Mouse (Mus musculus) embryonic facial prominence, embryonic 14.5 days (tissue): ENCODE results near the gene Gm21974. TPM values are rescaled to one million over a fixed set of nuclear protein-coding genes. Genes with fewer than 3 reads are reported as not detected.

Source experiments
- ATAC-seq: fragments of 200-750 bp; cut with Nextera tagmentation; 2 replicates; pipeline ENCODE4 v1.8.0; 2017; ENCODE audit warnings: low read depth, moderate number of reproducible peaks, moderate TSS enrichment
- DNase-seq: peaks from one replicate; pipeline ENCODE4 v3.0.0-alpha.2; 2015; ENCODE audit warnings: low spot score
- H3K27ac ChIP-seq: fragments of 300-500 bp; sonication (generic); replicated peaks from 2 replicates; pipeline ENCODE4 v1.5.1; 2014; ENCODE audit warnings: low read depth, mild to moderate bottlenecking, low read length, moderate library complexity
- H3K27me3 ChIP-seq: fragments of 300-500 bp; sonication (generic); replicated peaks from 2 replicates; pipeline ENCODE4 v1.6.1; 2014; ENCODE audit warnings: low read length; ENCODE audit not compliant: control insufficient read depth, insufficient read depth
- H3K36me3 ChIP-seq: fragments of 300-500 bp; sonication (generic); 2 replicates; pipeline ENCODE4 v1.6.1; 2014; ENCODE audit warnings: low read length, mixed read lengths; ENCODE audit not compliant: control insufficient read depth, insufficient read depth
- H3K4me1 ChIP-seq: fragments of 300-500 bp; sonication (generic); 2 replicates; pipeline ENCODE4 v1.6.1; 2014; ENCODE audit warnings: antibody characterized with exemption, low read length; ENCODE audit not compliant: control insufficient read depth, insufficient read depth
- H3K4me2 ChIP-seq: fragments of 300-500 bp; sonication (generic); 2 replicates; pipeline ENCODE4 v1.6.1; 2014; ENCODE audit warnings: low read depth, mild to moderate bottlenecking, low read length, moderate library complexity, mixed read lengths
- H3K4me3 ChIP-seq: fragments of 300-500 bp; sonication (generic); 2 replicates; pipeline ENCODE4 v1.5.1; 2014; ENCODE audit warnings: low read depth, mild to moderate bottlenecking, low read length
- H3K9ac ChIP-seq: fragments of 300-500 bp; sonication (generic); 2 replicates; pipeline ENCODE4 v1.6.1; 2014; ENCODE audit warnings: low read depth, mild to moderate bottlenecking, low read length, moderate library complexity, mixed read lengths
- H3K9me3 ChIP-seq: fragments of 300-500 bp; sonication (generic); 2 replicates; pipeline ENCODE4 v1.6.1; 2016; ENCODE audit warnings: low read length; ENCODE audit not compliant: control insufficient read depth
- WGBS: fragments of 180-500 bp; shearing (Covaris S2); extraction: QIAGEN DNeasy Blood & Tissue Kit; methylation state at CpG from one replicate; pipeline ENCODE4 v1.1.7; 2014; 5-methylcytosine and 5-hydroxymethylcytosine counted together
- polyA plus RNA-seq: library from polyadenylated mRNA; unstranded; fragments of >200 nt; fragmentation: Nextera tagmentation; extraction: Ambion mirVana; gene quantifications from 2 replicates; pipeline ENCODE4 v1.2.1, GENCODE M21; 2014

Gm21974 gene
- polyA plus RNA-seq, 1 experiment from 2014 or later: not detected

DNA sequence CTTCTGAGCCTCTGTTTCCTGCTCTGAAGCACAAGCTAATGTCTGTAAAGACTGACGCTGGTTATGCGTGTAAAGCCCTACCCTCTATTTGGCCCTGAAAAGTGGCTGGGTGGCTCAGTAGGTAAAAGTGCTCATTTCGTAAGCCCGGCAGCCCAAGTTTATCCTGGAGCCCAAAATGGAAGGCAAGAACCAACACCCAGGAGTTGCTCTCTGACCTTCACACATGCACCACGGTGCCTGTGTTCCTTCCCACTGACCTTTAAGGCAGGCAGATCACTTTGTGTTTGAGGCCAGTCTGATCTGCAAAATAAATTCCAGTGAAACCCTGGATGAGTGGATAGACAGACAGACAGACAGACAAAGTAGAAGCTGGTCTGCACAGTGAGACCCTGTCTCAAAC lies 28.5 kb upstream of the Gm21974 start:
- Histone ChIP-seq H3K9me3 (no peaks in the 10 kb centered on the region), H3K4me2 (no peak overlapping the region), H3K36me3 (peaks cover 63% of the 10 kb centered on the region), H3K27ac (no peak overlapping the region), H3K9ac (no peak overlapping the region), H3K27me3 (0 out of 2 replicates have a peak, but pooled peaks cover 5% of the 10 kb centered on the region), H3K4me3 (no peak overlapping the region), H3K4me1 (no peaks in the 10 kb centered on the region)
- WGBS: 78% methylated on average over 5 of the region's 5 CpGs
- DNase-seq: no peak
- no peak for ATAC-seq

- no peak for ATAC-seq
These were observed 27.4 kb upstream of the Gm21974 start for GRCm38 (mm10) chr7:127922451-127923275.

GRCm38 (mm10) chr7:127921516-127921915 lies 26.3 kb upstream of the Gm21974 start:
- Histone ChIP-seq H3K27ac (no peak overlapping the region), H3K4me1 (no peaks in the 10 kb centered on the region), H3K27me3 (no peaks in the 10 kb centered on the region), H3K4me3 (no peak overlapping the region), H3K4me2 (no peak overlapping the region), H3K36me3 (peaks cover 76% of the 10 kb centered on the region), H3K9ac (no peak overlapping the region), H3K9me3 (no peaks in the 10 kb centered on the region)
- 72% methylated on average over 7 of the region's 8 CpGs for WGBS
- no peak for DNase-seq
- ATAC-seq: no peak

More at GRCm38 (mm10) chr7:127922451-127923275, 27.4 kb upstream of the Gm21974 start:
- Histone ChIP-seq H3K27me3 (no peaks in the 10 kb centered on the region), H3K4me3 (no peak overlapping the region), H3K9me3 (no peaks in the 10 kb centered on the region), H3K27ac (no peak overlapping the region), H3K4me1 (no peaks in the 10 kb centered on the region), H3K36me3 (peaks cover 70% of the 10 kb centered on the region), H3K9ac (no peak overlapping the region), H3K4me2 (no peak overlapping the region)
- WGBS: 72% methylated on average over 6 of the region's 6 CpGs
- no peak for DNase-seq

GRCm38 (mm10) chr7:127919290-127919689 lies 24.0 kb upstream of the Gm21974 start:
- Histone ChIP-seq H3K9ac (no peak overlapping the region), H3K4me2 (no peak overlapping the region), H3K9me3 (no peaks in the 10 kb centered on the region), H3K4me1 (no peaks in the 10 kb centered on the region), H3K27ac (no peak overlapping the region), H3K27me3 (no peaks in the 10 kb centered on the region), H3K4me3 (no peak overlapping the region), H3K36me3 (peaks cover 75% of the 10 kb centered on the region)
- WGBS: 73% methylated on average over 7 of the region's 7 CpGs
- DNase-seq: no peak
- ATAC-seq: no peak

GRCm38 (mm10) chr7:127918203-127918602 lies 22.9 kb upstream of the Gm21974 start:
- Histone ChIP-seq H3K4me3 (no peak overlapping the region), H3K4me2 (no peak overlapping the region), H3K27me3 (no peaks in the 10 kb centered on the region), H3K9me3 (no peaks in the 10 kb centered on the region), H3K27ac (no peak overlapping the region), H3K36me3 (peaks cover 65% of the 10 kb centered on the region), H3K9ac (no peak overlapping the region), H3K4me1 (peaks cover 1% of the 10 kb centered on the region; the same call in 1 of the 2 replicates)
- DNase-seq: no peak
- ATAC-seq: no peak
- WGBS: 54% methylated on average over 3 of the region's 3 CpGs

GRCm38 (mm10) chr7:127915293-127915692 lies 20.0 kb upstream of the Gm21974 start:
- ATAC-seq: no peak
- Histone ChIP-seq H3K36me3 (peaks cover 37% of the 10 kb centered on the region), H3K9ac (no peak overlapping the region), H3K27me3 (no peaks in the 10 kb centered on the region), H3K4me2 (no peak overlapping the region), H3K4me1 (peaks cover 4% of the 10 kb centered on the region; the same call in 1 of the 2 replicates), H3K27ac (no peak overlapping the region), H3K4me3 (no peak overlapping the region), H3K9me3 (no peaks in the 10 kb centered on the region)
- no peak for DNase-seq
- 85% methylated on average over 12 of the region's 12 CpGs for WGBS

GRCm38 (mm10) chr7:127912938-127913337 lies 17.7 kb upstream of the Gm21974 start:
- no peak for DNase-seq
- no peak for ATAC-seq
- no peaks in the 10 kb centered on the region for H3K9me3 ChIP-seq
- WGBS: 29% methylated on average over 4 of the region's 4 CpGs
- peaks cover 49% of the 10 kb centered on the region for H3K36me3 ChIP-seq
- H3K4me1 ChIP-seq: peaks cover 4% of the 10 kb centered on the region; the same call in 1 of the 2 replicates
- peak overlapping the region; percentile 90 for H3K4me3 ChIP-seq
- no peaks in the 10 kb centered on the region for H3K27me3 ChIP-seq
- peak overlapping the region; percentile 84 for H3K9ac ChIP-seq
- H3K27ac ChIP-seq: peak overlapping the region; percentile 92
- peak overlapping the region; percentile 78 for H3K4me2 ChIP-seq

GRCm38 (mm10) chr7:127912190-127912871 lies 17.1 kb upstream of the Gm21974 start, which contains the start of gene Kat8:
Kat8 (plus strand) TSS chr7:127912516.
- peak within 1 kb of the TSS; percentile 78 for H3K4me2 ChIP-seq
- peak within 1 kb of the TSS; percentile 90 for H3K4me3 ChIP-seq
- H3K27ac ChIP-seq: peak within 1 kb of the TSS; percentile 92
- DNase-seq (peak; percentile 97), ATAC-seq (peak; percentile 97)
- WGBS: 1% methylated on average over 39 of the region's 40 CpGs
- H3K9me3 ChIP-seq: no peaks in the 10 kb centered on the region
- peaks cover 51% of the 10 kb centered on the region for H3K36me3 ChIP-seq
- H3K9ac ChIP-seq: peak within 1 kb of the TSS; percentile 84
- no peaks in the 10 kb centered on the region for H3K27me3 ChIP-seq
- peaks cover 4% of the 10 kb centered on the region; the same call in 1 of the 2 replicates for H3K4me1 ChIP-seq
